Mouse (Mus musculus) cerebellum, adult 9-10 months (tissue): ENCODE measurements at regions not wholly inside any gene's neighbourhood (a gene's known extent, or its start where the extent isn't known, plus 50 kb on each side); places are given as distances from the start of the nearest gene placed in this dataset.

ENCODE experiments used
- DNase-seq: peaks from one replicate; pipeline ENCODE4 v3.0.0; 2022

- no peak for DNase-seq
These were observed 54.3 kb upstream of the Nrbf2 start for GRCm38 (mm10) chr10:67339371-67339929.

- no peak for DNase-seq
These were observed 59.6 kb upstream of the Nrbf2 start for GRCm38 (mm10) chr10:67344722-67345121.

- DNase-seq = no peak
These were observed 65.9 kb upstream of the Nrbf2 start for GRCm38 (mm10) chr10:67350956-67351355.

- DNase-seq = no peak
These were observed 75.7 kb upstream of the Nrbf2 start for GRCm38 (mm10) chr10:67360793-67361192.

- DNase-seq = no peak
These were observed 76.2 kb upstream of the Nrbf2 start for GRCm38 (mm10) chr10:67361281-67361680.

GRCm38 (mm10) chr10:67364595-67364994, 79.5 kb upstream of the Nrbf2 start:
- DNase-seq = no peak

- DNase-seq = no peak
These were observed 80.1 kb upstream of the Nrbf2 start for GRCm38 (mm10) chr10:67365158-67365557.

- DNase-seq = no peak
These were observed 87.6 kb upstream of the Nrbf2 start for GRCm38 (mm10) chr10:67372569-67373161.

GRCm38 (mm10) chr10:67376638-67377037, 91.5 kb upstream of the Nrbf2 start:
- no peak for DNase-seq

GRCm38 (mm10) chr10:67377643-67378223, 92.6 kb upstream of the Nrbf2 start:
- no peak for DNase-seq

- DNase-seq = no peak
These were observed 95.1 kb upstream of the Nrbf2 start for GRCm38 (mm10) chr10:67380174-67380573.

GRCm38 (mm10) chr10:67383352-67383751, 98.2 kb upstream of the Nrbf2 start:
- DNase-seq = no peak

GRCm38 (mm10) chr10:67383802-67384567, 98.9 kb upstream of the Nrbf2 start:
- no peak for DNase-seq

GRCm38 (mm10) chr10:67384568-67384958, 99.5 kb upstream of the Nrbf2 start:
- DNase-seq = no peak

- DNase-seq = no peak
These were observed 100.9 kb upstream of the Nrbf2 start for GRCm38 (mm10) chr10:67385966-67386365.

- no peak for DNase-seq
These were observed 103.7 kb upstream of the Nrbf2 start for GRCm38 (mm10) chr10:67388755-67389154.

GRCm38 (mm10) chr10:67400434-67400833, 115.3 kb upstream of the Nrbf2 start:
- no peak for DNase-seq

- no peak for DNase-seq
These were observed 116.3 kb upstream of the Nrbf2 start for GRCm38 (mm10) chr10:67401409-67401808.

- DNase-seq = no peak
These were observed 117.7 kb upstream of the Egr2 start for GRCm38 (mm10) chr10:67417529-67417928.

GRCm38 (mm10) chr10:67420761-67421160, 114.5 kb upstream of the Egr2 start:
- DNase-seq = no peak

- DNase-seq = no peak
These were observed 109.9 kb upstream of the Egr2 start for GRCm38 (mm10) chr10:67425407-67425806.

GRCm38 (mm10) chr10:67427220-67427619, 108.1 kb upstream of the Egr2 start:
- DNase-seq = no peak

- DNase-seq = no peak
These were observed 104.5 kb upstream of the Egr2 start for GRCm38 (mm10) chr10:67430805-67431204.

- DNase-seq = no peak
These were observed 96.1 kb upstream of the Egr2 start for GRCm38 (mm10) chr10:67439042-67439635.
